Mouse (Mus musculus) embryonic fibroblast, embryonic 13.5 days (primary cell): Measurements from ENCODE around the gene Itpk1.

Source experiments
- CTCF ChIP-seq: IDR thresholded peaks from 2 replicates; pipeline ENCODE4 v1.5.1; 2011; ENCODE audit warnings: mild to moderate bottlenecking, control low read depth, low read length, moderate library complexity, borderline replicate concordance; ENCODE audit not compliant: insufficient read depth
- POLR2A ChIP-seq: IDR thresholded peaks from 2 replicates; pipeline ENCODE4 v1.6.1; 2011; ENCODE audit warnings: low read depth, mild to moderate bottlenecking, control low read depth, low read length, moderate library complexity

DNA sequence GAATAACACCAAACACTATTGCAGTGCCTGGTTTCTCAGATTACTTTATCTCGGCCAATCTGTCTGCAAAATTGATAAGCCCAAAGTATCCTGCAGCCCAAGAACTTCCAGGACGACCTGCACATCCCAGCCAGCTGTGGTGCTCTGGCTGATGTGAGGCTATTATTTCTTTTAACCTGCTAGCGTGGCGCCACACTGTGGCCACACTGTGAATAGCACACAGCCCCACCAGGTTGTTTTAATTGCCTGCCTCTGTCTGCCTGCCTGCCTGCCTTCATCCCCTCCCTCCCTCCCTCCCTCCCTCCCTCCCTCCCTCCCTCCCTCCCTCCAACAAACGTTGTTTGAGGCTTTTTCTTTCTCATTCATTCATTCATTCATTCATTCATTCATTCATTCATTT lies 28.7 kb upstream of the Itpk1 start:
- peak; percentile 59 for TF ChIP-seq CTCF
- TF ChIP-seq POLR2A, result no peak
